Mouse (Mus musculus) myocyte (in vitro differentiated cells): Measurements from ENCODE around the gene Epb42. TPM values are rescaled to one million over a fixed set of nuclear protein-coding genes. Genes with fewer than 3 reads are reported as not detected.
"Not testable (repeated sequence)": the region's sequence is repeated elsewhere in the genome, so short reads cannot be mapped to it uniquely, and the experiment has no call there.

Experiments used
- H3K27me3 ChIP-seq: one replicate; pipeline ENCODE4 v1.6.1; 2011; ENCODE audit not compliant: control insufficient read depth, insufficient read depth, insufficient read length
- H3K36me3 ChIP-seq: one replicate; pipeline ENCODE4 v1.6.1; 2011; ENCODE audit not compliant: control insufficient read depth, insufficient read depth
- H3K4me2 ChIP-seq: one replicate; pipeline ENCODE4 v1.6.1; 2011; ENCODE audit warnings: low read depth, control low read depth
- H3K4me3 ChIP-seq: one replicate; pipeline ENCODE4 v1.5.1; 2011; ENCODE audit warnings: mild to moderate bottlenecking, control low read depth, moderate library complexity
- H3K79me2 ChIP-seq: one replicate; pipeline ENCODE4 v1.6.1; 2011; ENCODE audit not compliant: control insufficient read depth, insufficient read depth
- H3ac ChIP-seq: one replicate; pipeline ENCODE4 v1.6.1; 2011; ENCODE audit not compliant: control insufficient read depth, insufficient read length
- CEBPB ChIP-seq: IDR thresholded peaks from 2 replicates; pipeline ENCODE4 v1.6.1; 2011; ENCODE audit warnings: mild to moderate bottlenecking, moderate library complexity; ENCODE audit not compliant: poor library complexity, insufficient read depth, severe bottlenecking
- E2F4 ChIP-seq: IDR thresholded peaks from one replicate; pipeline ENCODE4 v1.6.1; 2011; ENCODE audit warnings: mild to moderate bottlenecking, control low read depth, moderate library complexity; ENCODE audit not compliant: insufficient read depth
- MAX ChIP-seq: IDR thresholded peaks from one replicate; pipeline ENCODE4 v1.6.1; 2011; ENCODE audit warnings: low read depth, mild to moderate bottlenecking, control low read depth
- MYOD1 ChIP-seq, 3 experiments: IDR thresholded peaks; one replicate each; pipeline ENCODE4 v1.6.1; 2011; ENCODE audit warnings: control low read depth in 2 of 3, low read depth in 2 of 3, mild to moderate bottlenecking in 2 of 3, moderate library complexity in 1 of 3; ENCODE audit not compliant: insufficient read length in 2 of 3, control insufficient read depth in 1 of 3
- MYOG ChIP-seq, 3 experiments: IDR thresholded peaks; one replicate each; pipeline ENCODE4 v1.6.1; 2011; ENCODE audit warnings: control low read depth in 2 of 3, low read depth in 2 of 3, mild to moderate bottlenecking in 2 of 3; ENCODE audit not compliant: insufficient read length in 2 of 3, control insufficient read depth in 1 of 3, insufficient read depth in 1 of 3
- POLR2A ChIP-seq: IDR thresholded peaks from one replicate; pipeline ENCODE4 v1.6.1; 2011; ENCODE audit warnings: low read depth, mild to moderate bottlenecking, control low read depth, moderate library complexity; ENCODE audit not compliant: insufficient read length
- POLR2AphosphoS2 ChIP-seq: IDR thresholded peaks from one replicate; pipeline ENCODE4 v1.6.1; 2011; ENCODE audit warnings: low read depth, control low read depth; ENCODE audit not compliant: insufficient read length
- REST ChIP-seq: IDR thresholded peaks from one replicate; pipeline ENCODE4 v1.6.1; 2011; ENCODE audit warnings: mild to moderate bottlenecking, control low read depth, moderate library complexity; ENCODE audit not compliant: insufficient read depth, insufficient read length
- SRF ChIP-seq: IDR thresholded peaks from one replicate; pipeline ENCODE4 v1.6.1; 2011; ENCODE audit warnings: low read depth; ENCODE audit not compliant: control insufficient read depth, insufficient read length
- TCF12 ChIP-seq: IDR thresholded peaks from one replicate; pipeline ENCODE4 v1.6.1; 2011; ENCODE audit warnings: mild to moderate bottlenecking, control low read depth; ENCODE audit not compliant: poor library complexity, insufficient read depth, severe bottlenecking
- TCF3 ChIP-seq: IDR thresholded peaks from one replicate; pipeline ENCODE4 v1.6.1; 2011; ENCODE audit warnings: low read depth, control low read depth; ENCODE audit not compliant: insufficient read length
- USF1 ChIP-seq: IDR thresholded peaks from one replicate; pipeline ENCODE4 v1.6.1; 2011; ENCODE audit warnings: low read depth, mild to moderate bottlenecking, control low read depth, moderate library complexity
- polyA plus RNA-seq: library from polyadenylated mRNA; unstranded; fragments of >200 nt; fragmentation: generic; extraction: Trizol; gene quantifications from one replicate; pipeline ENCODE4 v1.2.1, GENCODE M21; 2012; ENCODE audit warnings: missing spikeins

Epb42 gene
- polyA plus RNA-seq, 1 experiment: not detected

DNA sequence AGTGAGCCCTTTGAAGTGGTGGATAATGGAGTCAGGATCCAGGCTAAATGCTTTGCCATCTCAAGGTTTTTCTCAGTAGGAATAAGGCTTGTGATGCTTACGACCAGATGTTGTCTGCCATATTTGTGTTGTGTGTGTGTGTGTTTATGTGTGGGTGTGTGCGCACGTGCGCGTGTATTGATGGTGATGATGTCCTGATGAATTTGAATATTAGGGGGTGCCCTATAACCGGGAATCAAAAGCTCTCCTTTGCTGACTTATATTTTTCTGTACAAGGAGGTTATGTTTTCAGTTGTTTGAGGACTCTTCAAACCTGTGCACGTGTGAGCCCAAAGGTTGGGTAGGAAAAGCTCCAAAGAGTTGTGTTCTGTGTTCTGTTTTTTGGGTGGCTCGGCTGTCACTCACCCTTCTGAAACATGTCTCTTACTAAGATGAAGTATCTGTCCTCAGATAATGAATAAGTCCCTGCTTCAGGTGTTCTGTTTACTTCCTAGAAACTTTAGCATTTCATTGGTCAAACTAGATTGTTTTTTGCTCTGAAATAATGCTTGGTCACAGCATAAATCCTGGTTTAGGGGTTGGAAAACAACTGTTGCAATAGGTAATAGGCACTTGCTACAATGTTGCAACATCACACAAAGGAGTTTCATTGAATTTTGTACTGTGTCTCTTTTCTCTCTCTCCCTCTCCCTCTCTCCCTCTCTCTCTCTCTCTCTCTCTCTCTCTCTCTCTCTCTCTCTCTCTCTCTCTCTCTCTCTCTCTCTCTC is 58.8 kb downstream of the Epb42 start:
- no peaks in the 10 kb centered on the region for H3K36me3 ChIP-seq
- H3K27me3 ChIP-seq: no peaks in the 10 kb centered on the region
- TF ChIP-seq CEBPB (0 out of 2 replicates have a peak, but pooled peaks have one; percentile 19), MYOD1 (IDR thresholded peaks at IDR 0.05; ENCODE audit: control insufficient read depth in 1 of 3, insufficient read length in 2 of 3, low read depth in 2 of 3) (no peak), MYOG (IDR thresholded peaks at IDR 0.05; ENCODE audit: control insufficient read depth in 1 of 3, insufficient read depth in 1 of 3, insufficient read length in 2 of 3, low read depth in 2 of 3) (no peak)
- no peaks in the 10 kb centered on the region for H3K79me2 ChIP-seq
- H3ac ChIP-seq: peak overlapping the region; percentile 26
- peak overlapping the region; percentile 91 for H3K4me2 ChIP-seq
- H3K4me3 ChIP-seq: peak overlapping the region; percentile 37

DNA sequence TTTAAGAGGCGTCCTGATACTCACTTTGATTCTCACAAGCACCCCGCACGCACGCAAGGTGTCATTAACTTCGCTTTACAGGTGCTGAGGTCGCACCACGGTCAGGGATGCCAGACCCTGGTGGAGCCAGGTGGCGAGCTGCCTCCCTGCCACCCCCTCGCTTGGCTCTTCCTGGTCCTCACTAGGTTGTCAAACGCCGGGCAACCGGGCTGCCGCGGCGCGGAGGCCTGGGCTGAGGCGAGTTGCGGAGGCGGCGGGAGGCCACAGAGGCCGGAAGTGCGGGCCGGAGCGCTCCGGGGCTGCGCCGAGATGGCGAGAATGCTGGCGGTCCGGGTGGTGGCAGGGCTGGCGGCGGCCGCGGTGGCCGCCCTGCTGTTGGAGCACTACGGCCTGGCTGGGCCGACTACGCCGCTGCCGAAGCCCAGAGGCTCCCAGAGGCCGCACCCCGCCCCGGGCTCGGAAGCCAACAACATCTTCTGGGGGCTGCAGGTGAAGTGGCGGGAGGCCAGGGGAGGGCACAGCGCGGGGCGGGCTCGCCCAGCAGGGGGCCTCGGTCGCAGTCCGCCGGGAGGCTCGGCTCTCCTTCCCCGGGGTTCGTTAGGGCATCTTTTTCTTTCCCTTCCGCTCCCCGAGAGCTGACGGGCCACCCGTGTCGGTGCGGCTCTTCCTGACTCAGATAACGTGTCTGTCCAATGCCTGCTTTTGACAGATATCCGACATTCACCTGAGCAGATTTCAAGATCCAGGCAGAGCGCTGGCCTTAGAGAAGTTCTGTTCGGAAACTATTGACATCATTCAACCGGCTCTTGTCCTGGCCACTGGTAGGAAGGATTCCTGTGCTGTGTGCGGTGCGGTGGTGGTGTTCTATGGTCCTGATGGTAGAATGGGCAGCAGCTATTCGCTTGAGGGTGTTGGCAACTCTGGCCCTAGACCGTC is 59.6 kb downstream of the Epb42 start, which contains the start of gene Tmem62:
Tmem62 (plus strand) TSS at position 28 of the 936 bp plus-strand sequence.
- Histone ChIP-seq H3K4me2 (peak within 1 kb of the TSS; percentile 91), H3K36me3 (no peaks in the 10 kb centered on the region), H3K4me3 (peak within 1 kb of the TSS; percentile 37), H3K27me3 (no peaks in the 10 kb centered on the region), H3ac (peak within 1 kb of the TSS; percentile 26), H3K79me2 (no peaks in the 10 kb centered on the region)
- TF ChIP-seq MYOD1 (IDR thresholded peaks at IDR 0.05; ENCODE audit: control insufficient read depth in 1 of 3, insufficient read length in 2 of 3, low read depth in 2 of 3) (no peak), POLR2A (peak; percentile 52), MYOG (IDR thresholded peaks at IDR 0.05; ENCODE audit: control insufficient read depth in 1 of 3, insufficient read depth in 1 of 3, insufficient read length in 2 of 3, low read depth in 2 of 3) (peak in 1 of 3 experiments; percentile 21)

DNA sequence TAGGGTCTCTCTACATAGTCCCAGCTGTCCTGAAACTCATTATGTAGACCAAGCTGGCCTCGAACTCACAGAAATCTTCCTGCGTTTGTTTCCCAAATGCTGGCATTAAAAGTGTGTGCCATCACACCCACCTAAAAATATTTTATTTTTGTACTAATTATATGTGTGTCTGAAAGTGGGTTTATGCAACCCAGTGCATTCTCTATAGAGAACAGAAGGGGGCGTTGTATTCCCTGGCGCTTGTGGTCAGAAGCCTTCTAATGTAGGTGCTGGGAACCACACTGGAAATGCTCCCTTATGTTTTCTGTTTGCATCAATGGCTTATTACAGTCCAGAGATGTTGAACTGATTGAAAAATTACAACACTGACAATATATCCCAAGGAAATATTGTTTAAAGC is 60.6 kb downstream of the Epb42 start:
- Histone ChIP-seq H3K4me2 (peak overlapping the region; percentile 91), H3K36me3 (no peaks in the 10 kb centered on the region), H3ac (peak overlapping the region; percentile 26), H3K79me2 (no peaks in the 10 kb centered on the region), H3K4me3 (peak overlapping the region; percentile 37), H3K27me3 (no peaks in the 10 kb centered on the region)
- no peak for TF ChIP-seq E2F4
- TF ChIP-seq REST: no peak
- no peak for TF ChIP-seq CEBPB
- no peak for TF ChIP-seq POLR2A
- TF ChIP-seq USF1: no peak
- no peak for TF ChIP-seq POLR2AphosphoS2
- no peak for TF ChIP-seq TCF12
- TF ChIP-seq MYOD1 (IDR thresholded peaks at IDR 0.05; ENCODE audit: control insufficient read depth in 1 of 3, insufficient read length in 2 of 3, low read depth in 2 of 3): no peak
- no peak for TF ChIP-seq TCF3
- no peak for TF ChIP-seq MAX
- no peak for TF ChIP-seq SRF
- TF ChIP-seq MYOG (IDR thresholded peaks at IDR 0.05; ENCODE audit: control insufficient read depth in 1 of 3, insufficient read depth in 1 of 3, insufficient read length in 2 of 3, low read depth in 2 of 3): no peak

DNA sequence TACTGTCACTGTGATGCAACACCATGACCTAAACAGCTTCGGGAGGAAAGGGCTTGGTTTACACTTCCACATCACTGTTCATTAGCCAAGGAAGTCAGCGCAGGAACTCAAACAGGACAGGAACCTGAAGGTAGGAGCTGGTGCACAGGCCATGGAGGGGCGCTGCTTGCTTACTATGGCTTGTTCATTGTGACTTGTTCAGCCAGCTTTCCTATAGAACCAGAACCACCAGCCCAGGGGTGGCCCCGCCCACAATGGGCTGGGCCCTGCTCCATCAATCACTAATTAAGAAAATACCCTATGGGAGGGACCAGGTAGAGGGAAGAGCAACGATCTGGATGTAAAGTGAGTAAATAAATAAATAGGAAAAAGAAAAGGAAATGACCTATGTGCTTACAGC is 63.9 kb downstream of the Epb42 start:
- H3K4me3 ChIP-seq: no peak overlapping the region
- TF ChIP-seq SRF (no peak), MYOD1 (IDR thresholded peaks at IDR 0.05; ENCODE audit: control insufficient read depth in 1 of 3, insufficient read length in 2 of 3, low read depth in 2 of 3) (no peak), USF1 (no peak), MYOG (IDR thresholded peaks at IDR 0.05; ENCODE audit: control insufficient read depth in 1 of 3, insufficient read depth in 1 of 3, insufficient read length in 2 of 3, low read depth in 2 of 3) (no peak), POLR2AphosphoS2 (no peak), E2F4 (no peak), TCF12 (no peak), REST (no peak), MAX (no peak), TCF3 (no peak), CEBPB (no peak), POLR2A (no peak)
- H3K79me2 ChIP-seq: peaks cover 23% of the 10 kb centered on the region
- no peaks in the 10 kb centered on the region for H3K36me3 ChIP-seq
- H3ac ChIP-seq: no peak overlapping the region
- no peaks in the 10 kb centered on the region for H3K27me3 ChIP-seq
- no peak overlapping the region for H3K4me2 ChIP-seq

GRCm38 (mm10) chr2:120972257-120972656 is 64.6 kb downstream of the Epb42 start:
- not testable (repeated sequence) for H3K4me3 ChIP-seq, H3ac ChIP-seq, H3K4me2 ChIP-seq, H3K36me3 ChIP-seq, H3K27me3 ChIP-seq
- peaks cover 31% of the 10 kb centered on the region for H3K79me2 ChIP-seq
